Mouse (Mus musculus) MEL (cell line): Measurements from ENCODE around the gene Gm42957. TPM values are rescaled to one million over a fixed set of nuclear protein-coding genes. Genes with fewer than 3 reads are reported as not detected.
A peak's percentile ranks its signal among the peaks of the same experiment; 100 is the strongest.

Source experiments
- CTCF ChIP-seq, 3 experiments: IDR thresholded peaks in 2 of 3; conservative IDR thresholded peaks in 1 of 3; 2 replicates each; pipeline ENCODE4 v1.5.1; 2011 to 2012; ENCODE audit warnings: low read length in 3 of 3, low read depth in 2 of 3, mild to moderate bottlenecking in 2 of 3, improper control_type of control experiment in 1 of 3, inconsistent platforms in 1 of 3, mixed read lengths in 1 of 3, moderate library complexity in 1 of 3; ENCODE audit not compliant: control insufficient read depth in 1 of 3, insufficient read depth in 1 of 3, poor library complexity in 1 of 3, severe bottlenecking in 1 of 3
- E2F4 ChIP-seq: IDR thresholded peaks from 2 replicates; pipeline ENCODE4 v1.6.1; 2011; ENCODE audit warnings: low read depth, low read length, improper control_type of control experiment, borderline replicate concordance
- ELF1 ChIP-seq: IDR thresholded peaks from 2 replicates; pipeline ENCODE4 v1.6.1; 2014; ENCODE audit warnings: low read depth, mild to moderate bottlenecking, inconsistent platforms, low read length, improper control_type of control experiment, moderate library complexity
- EP300 ChIP-seq, 2 experiments: IDR thresholded peaks; 2 replicates each; pipeline ENCODE4 v1.6.1; 2011; ENCODE audit warnings: improper control_type of control experiment in 2 of 2, low read length in 2 of 2, low read depth in 1 of 2, mild to moderate bottlenecking in 1 of 2
- ETS1 ChIP-seq: IDR thresholded peaks from 2 replicates; pipeline ENCODE4 v1.6.1; 2012; ENCODE audit warnings: low read depth, mild to moderate bottlenecking, inconsistent platforms, low read length, improper control_type of control experiment, moderate library complexity
- GABPA ChIP-seq: IDR thresholded peaks from 2 replicates; pipeline ENCODE4 v1.6.1; 2012; ENCODE audit warnings: low read depth, mild to moderate bottlenecking, inconsistent platforms, low read length, improper control_type of control experiment, moderate library complexity
- KAT2A ChIP-seq: conservative IDR thresholded peaks from 2 replicates; pipeline ENCODE4 v1.6.1; 2012; ENCODE audit warnings: low read depth, low read length, improper control_type of control experiment, inconsistent platforms
- MAFK ChIP-seq: IDR thresholded peaks from 2 replicates; pipeline ENCODE4 v1.6.1; 2011; ENCODE audit warnings: low read depth, mild to moderate bottlenecking, low read length, improper control_type of control experiment, borderline replicate concordance
- MAZ ChIP-seq: IDR thresholded peaks from 2 replicates; pipeline ENCODE4 v1.6.1; 2012; ENCODE audit warnings: low read depth, mild to moderate bottlenecking, inconsistent platforms, low read length, improper control_type of control experiment
- MEF2A ChIP-seq: IDR thresholded peaks from 2 replicates; pipeline ENCODE4 v1.6.1; 2014; ENCODE audit warnings: low read depth, mild to moderate bottlenecking, inconsistent platforms, low read length, improper control_type of control experiment; ENCODE audit not compliant: poor library complexity, insufficient replicate concordance, severe bottlenecking; ENCODE audit errors: extremely low read depth
- MXI1 ChIP-seq: IDR thresholded peaks from 2 replicates; pipeline ENCODE4 v1.6.1; 2011; ENCODE audit warnings: mild to moderate bottlenecking, low read depth, low read length, improper control_type of control experiment
- MYB ChIP-seq: IDR thresholded peaks from 2 replicates; pipeline ENCODE4 v1.6.1; 2011; ENCODE audit warnings: mild to moderate bottlenecking, low read depth, low read length, improper control_type of control experiment
- POLR2AphosphoS2 ChIP-seq: IDR thresholded peaks from 2 replicates; pipeline ENCODE4 v1.6.1; 2011; ENCODE audit warnings: low read length, improper control_type of control experiment
- RAD21 ChIP-seq: IDR thresholded peaks from 2 replicates; pipeline ENCODE4 v1.6.1; 2011; ENCODE audit warnings: mild to moderate bottlenecking, low read depth, low read length, improper control_type of control experiment
- SIN3A ChIP-seq: IDR thresholded peaks from 2 replicates; pipeline ENCODE4 v1.6.1; 2012; ENCODE audit warnings: low read length, improper control_type of control experiment, inconsistent platforms
- SMC3 ChIP-seq: IDR thresholded peaks from 2 replicates; pipeline ENCODE4 v1.6.1; 2011; ENCODE audit warnings: low read depth, low read length, improper control_type of control experiment
- TAL1 ChIP-seq: IDR thresholded peaks from 2 replicates; pipeline ENCODE4 v1.6.1; 2012; ENCODE audit warnings: mild to moderate bottlenecking, inconsistent platforms, low read length, moderate library complexity, mixed read lengths
- TBP ChIP-seq: IDR thresholded peaks from 2 replicates; pipeline ENCODE4 v1.8.0; 2011; ENCODE audit warnings: low read depth, low read length, improper control_type of control experiment
- TCF12 ChIP-seq: IDR thresholded peaks from 2 replicates; pipeline ENCODE4 v1.6.1; 2014; ENCODE audit warnings: low read depth, mild to moderate bottlenecking, inconsistent platforms, low read length, improper control_type of control experiment, moderate library complexity
- UBTF ChIP-seq: IDR thresholded peaks from 2 replicates; pipeline ENCODE4 v1.6.1; 2012; ENCODE audit warnings: low read depth, mild to moderate bottlenecking, inconsistent platforms, low read length, improper control_type of control experiment, moderate library complexity, borderline replicate concordance; ENCODE audit not compliant: insufficient read depth
- ZC3H11A ChIP-seq: IDR thresholded peaks from 2 replicates; pipeline ENCODE4 v1.6.1; 2012; ENCODE audit warnings: low read depth, mild to moderate bottlenecking, inconsistent platforms, low read length, improper control_type of control experiment
- ZMIZ1 ChIP-seq: IDR thresholded peaks from 2 replicates; pipeline ENCODE4 v1.6.1; 2012; ENCODE audit warnings: low read depth, mild to moderate bottlenecking, inconsistent platforms, low read length, improper control_type of control experiment, moderate library complexity
- ZNF384 ChIP-seq: IDR thresholded peaks from 2 replicates; pipeline ENCODE4 v1.6.1; 2012; ENCODE audit warnings: low read depth, mild to moderate bottlenecking, inconsistent platforms, low read length, improper control_type of control experiment
- polyA plus RNA-seq, 2 experiments: library from polyadenylated mRNA; stranded (reverse) in 1 of 2; unstranded in 1 of 2; fragments of >175 nt in 1 of 2; fragments of >200 nt in 1 of 2; gene quantifications; 2 replicates each; pipeline versions ENCODE4 v1.2.1 to v1.2.4; 2012; ENCODE audit warnings: low replicate concordance in 2 of 2, low read depth in 1 of 2; ENCODE audit not compliant: insufficient read length in 2 of 2, insufficient read depth in 1 of 2, missing spikeins in 1 of 2
- total RNA-seq: library from RNA; depleted of rRNA; stranded (reverse); fragments of 300-350 nt; gene quantifications from 2 replicates; pipeline ENCODE4 v1.2.3, GENCODE M21; 2012

Gm42957 gene
- total and polyA plus RNA-seq, 3 experiments, result 0.06 to 0.19 TPM; not detected in 1

- no peak for TF ChIP-seq MEF2A
- TF ChIP-seq ZMIZ1, result no peak
- TF ChIP-seq TCF12, result no peak
- TF ChIP-seq MAFK, result no peak
- TF ChIP-seq CTCF (IDR thresholded peaks at IDR 0.05 in 2 of 3, conservative IDR thresholded peaks at IDR 0.05 in 1 of 3; ENCODE audit: control insufficient read depth in 1 of 3, insufficient read depth in 1 of 3, low read depth in 2 of 3, low read length in 3 of 3, poor library complexity in 1 of 3, severe bottlenecking in 1 of 3), result no peak
- peak; percentile 75 for TF ChIP-seq MXI1
- TF ChIP-seq SIN3A, result peak; percentile 71
- no peak for TF ChIP-seq TAL1
- TF ChIP-seq TBP, result peak; percentile 56; the same call in 1 of the 2 replicates
- 0 out of 2 replicates have a peak, but pooled peaks have one; percentile 81 for TF ChIP-seq UBTF
- TF ChIP-seq RAD21, result no peak
- TF ChIP-seq ZNF384, result no peak
- no peak for TF ChIP-seq GABPA
- TF ChIP-seq MYB, result no peak
- TF ChIP-seq ETS1, result no peak
- no peak; the same call in 1 of the 2 replicates for TF ChIP-seq KAT2A
- TF ChIP-seq MAZ, result peak; percentile 78
- no peak for TF ChIP-seq POLR2AphosphoS2
- TF ChIP-seq EP300 (IDR thresholded peaks at IDR 0.05; ENCODE audit: low read depth in 1 of 2, low read length in 2 of 2), result no peak
- no peak for TF ChIP-seq SMC3
- no peak for TF ChIP-seq ELF1
- peak; percentile 52; the same call in 1 of the 2 replicates for TF ChIP-seq E2F4
- no peak for TF ChIP-seq ZC3H11A
Measured at GRCm38 (mm10) chr3:96696198-96696765, 61.0 kb downstream of the Gm42957 start, which contains the start of gene Pias3 (continued).
